Mouse (Mus musculus): ENCODE results near the gene Lbhd1. TPM values are rescaled to one million over a fixed set of nuclear protein-coding genes. Genes with fewer than 3 reads are reported as not detected.
A peak's percentile ranks its signal among the peaks of the same experiment; 100 is the strongest.
"Not testable (repeated sequence)": the region's sequence is repeated elsewhere in the genome, so short reads cannot be mapped to it uniquely, and the experiment has no call there.

Gene Lbhd1
- polyA plus RNA-seq, 1 experiment, result 0.01 TPM

DNA sequence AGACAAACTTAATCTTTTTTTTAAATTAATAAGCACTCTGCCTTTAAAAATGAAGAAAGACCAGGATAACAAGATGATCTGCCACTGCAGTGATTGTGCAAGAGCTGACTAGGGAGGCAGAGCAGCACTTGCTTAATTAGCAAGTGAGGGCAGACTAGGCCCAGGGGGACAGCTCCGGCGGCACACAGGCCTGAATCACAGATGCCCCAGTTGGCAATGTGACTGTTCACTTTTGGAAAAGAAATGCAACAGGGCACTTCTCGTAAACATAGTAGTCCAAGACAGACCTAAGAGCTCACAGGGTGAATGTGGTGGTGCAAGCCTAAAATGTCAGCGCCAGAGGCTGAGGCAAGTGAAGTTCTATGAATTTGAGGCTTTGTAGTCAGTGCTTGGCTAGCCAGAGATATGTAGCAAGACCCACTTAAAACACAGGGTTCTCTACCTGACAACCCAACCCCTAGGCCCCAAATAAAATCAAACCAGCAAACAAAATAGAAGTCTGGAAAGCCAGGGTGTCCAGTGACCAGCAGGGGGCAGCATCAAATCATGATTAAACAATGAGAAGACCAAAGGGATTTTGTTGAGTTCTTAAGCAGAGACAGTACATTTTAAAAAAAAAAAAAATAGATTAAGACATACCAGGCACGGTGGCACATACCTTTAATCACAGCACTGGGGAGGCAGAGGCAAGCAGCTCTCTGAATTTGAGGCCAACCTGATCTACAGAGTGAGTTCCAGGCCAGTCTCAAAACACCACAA is 39.0 kb upstream of the Lbhd1 start:
- Histone ChIP-seq H3K36me3 (ENCODE audit: control insufficient read depth) (peaks cover 63% of the 10 kb centered on the region), H3K9me3 (ENCODE audit: control insufficient read depth, low read length) (no peaks in the 10 kb centered on the region)

DNA sequence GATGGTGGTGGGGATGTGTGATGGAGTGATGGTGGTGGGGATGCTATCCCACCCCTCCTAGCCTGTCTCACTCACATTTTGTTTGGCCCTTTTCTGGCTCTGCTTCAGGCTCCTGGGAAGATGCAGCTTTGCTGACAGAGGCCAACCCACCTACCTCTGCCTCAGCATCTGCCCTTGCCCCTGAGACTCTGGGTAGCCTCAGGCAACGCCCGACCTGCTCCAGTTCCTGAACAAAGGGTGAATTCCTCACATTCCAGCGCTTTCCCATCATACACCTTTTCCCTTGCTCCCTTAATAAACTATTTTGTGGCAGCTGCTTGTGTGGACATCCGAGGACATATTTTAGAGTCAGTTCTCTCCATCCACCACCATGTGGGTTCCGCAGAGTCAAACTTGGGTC is 35.2 kb upstream of the Lbhd1 start:
- Histone ChIP-seq H3K27me3 (ENCODE audit: control insufficient read depth) (peaks cover 9% of the 10 kb centered on the region), H3K4me1 (ENCODE audit: control insufficient read depth) (peaks cover 8% of the 10 kb centered on the region), H3K9me3 (ENCODE audit: control insufficient read depth, low read length) (no peaks in the 10 kb centered on the region), H3K4me3 (replicated peaks) (no peak overlapping the region), H3K36me3 (ENCODE audit: control insufficient read depth) (peaks cover 45% of the 10 kb centered on the region)
- TF ChIP-seq TAL1 (IDR thresholded peaks at IDR 0.05; ENCODE audit: low read length), result no peak
- TF ChIP-seq GATA1 (IDR thresholded peaks at IDR 0.05; ENCODE audit: low read length), result no peak

More for the DNA sequence above, 39.0 kb upstream of the Lbhd1 start:
- TF ChIP-seq TAL1 (IDR thresholded peaks at IDR 0.05; ENCODE audit: low read length), result no peak
- no peak for TF ChIP-seq GATA1 (IDR thresholded peaks at IDR 0.05; ENCODE audit: low read length)
- H3K27me3 ChIP-seq (ENCODE audit: control insufficient read depth), result no peaks in the 10 kb centered on the region
- peaks cover 19% of the 10 kb centered on the region for H3K4me1 ChIP-seq (ENCODE audit: control insufficient read depth)
- no peak overlapping the region for H3K4me3 ChIP-seq (replicated peaks)

DNA sequence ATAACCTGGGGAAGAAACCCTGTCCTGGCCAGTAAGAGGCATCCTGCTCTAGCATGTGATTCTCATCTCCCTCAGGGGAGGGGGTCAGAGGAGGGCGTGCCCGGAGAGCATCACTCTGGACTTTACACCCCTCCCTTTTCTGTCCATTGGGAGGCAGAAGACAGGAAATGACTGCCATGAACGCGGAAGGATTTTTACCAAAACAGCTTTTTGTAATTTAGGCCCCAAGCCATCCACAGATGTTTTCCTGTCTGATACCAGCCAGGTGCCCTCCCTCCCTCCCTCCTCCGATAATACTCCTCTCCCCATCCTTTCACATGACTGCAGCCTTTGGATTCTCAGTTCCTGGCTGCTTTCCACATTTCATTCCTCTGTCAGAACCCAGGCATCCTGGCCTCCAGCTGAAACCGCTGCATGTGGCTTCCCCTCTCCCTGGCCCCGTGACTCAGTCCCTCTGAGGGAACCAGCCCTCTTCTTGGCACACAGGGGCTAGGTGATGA is 33.1 kb upstream of the Lbhd1 start, which contains the start of gene Lrrn4cl:
Gene Lrrn4cl (plus strand): TSS at position 367 of the 500 bp plus-strand sequence.
- TF ChIP-seq GATA1 (IDR thresholded peaks at IDR 0.05; ENCODE audit: low read length) (no peak), TAL1 (IDR thresholded peaks at IDR 0.05; ENCODE audit: low read length) (no peak)

DNA sequence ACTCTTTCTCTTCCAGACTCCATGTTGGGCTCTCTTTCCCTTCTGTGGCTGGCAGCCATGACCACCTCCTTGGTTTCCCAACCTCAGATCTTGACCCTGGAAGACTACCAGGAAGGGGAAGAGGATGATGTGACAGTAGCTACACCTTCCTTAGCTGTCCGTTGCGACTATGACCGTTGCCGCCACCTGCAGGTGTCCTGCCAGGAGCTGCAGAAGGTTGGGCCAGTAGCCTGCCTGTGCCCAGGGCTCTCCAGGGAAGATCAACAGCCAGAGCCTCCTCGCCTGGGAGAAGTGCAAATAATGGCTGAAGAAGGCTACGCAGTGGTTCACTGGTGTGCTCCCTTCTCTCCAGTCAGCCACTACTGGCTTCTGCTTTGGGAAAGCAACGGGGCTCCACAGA is 31.9 kb upstream of the Lbhd1 start:
- Histone ChIP-seq H3K4me3 (replicated peaks) (no peak overlapping the region), H3K4me1 (ENCODE audit: control insufficient read depth) (peaks cover 8% of the 10 kb centered on the region), H3K9me3 (ENCODE audit: control insufficient read depth, low read length) (no peaks in the 10 kb centered on the region), H3K27me3 (ENCODE audit: control insufficient read depth) (peaks cover 11% of the 10 kb centered on the region), H3K36me3 (ENCODE audit: control insufficient read depth) (peaks cover 22% of the 10 kb centered on the region)
- TF ChIP-seq TAL1 (IDR thresholded peaks at IDR 0.05; ENCODE audit: low read length) (no peak), GATA1 (IDR thresholded peaks at IDR 0.05; ENCODE audit: low read length) (no peak)

More for the DNA sequence above, 33.1 kb upstream of the Lbhd1 start, which contains the start of gene Lrrn4cl:
- no peak within 1 kb of the TSS for H3K4me3 ChIP-seq (replicated peaks)
- H3K36me3 ChIP-seq (ENCODE audit: control insufficient read depth), result peaks cover 34% of the 10 kb centered on the region
- H3K4me1 ChIP-seq (ENCODE audit: control insufficient read depth), result peaks cover 8% of the 10 kb centered on the region
- H3K27me3 ChIP-seq (ENCODE audit: control insufficient read depth), result peaks cover 11% of the 10 kb centered on the region
- H3K9me3 ChIP-seq (ENCODE audit: control insufficient read depth, low read length), result no peaks in the 10 kb centered on the region

DNA sequence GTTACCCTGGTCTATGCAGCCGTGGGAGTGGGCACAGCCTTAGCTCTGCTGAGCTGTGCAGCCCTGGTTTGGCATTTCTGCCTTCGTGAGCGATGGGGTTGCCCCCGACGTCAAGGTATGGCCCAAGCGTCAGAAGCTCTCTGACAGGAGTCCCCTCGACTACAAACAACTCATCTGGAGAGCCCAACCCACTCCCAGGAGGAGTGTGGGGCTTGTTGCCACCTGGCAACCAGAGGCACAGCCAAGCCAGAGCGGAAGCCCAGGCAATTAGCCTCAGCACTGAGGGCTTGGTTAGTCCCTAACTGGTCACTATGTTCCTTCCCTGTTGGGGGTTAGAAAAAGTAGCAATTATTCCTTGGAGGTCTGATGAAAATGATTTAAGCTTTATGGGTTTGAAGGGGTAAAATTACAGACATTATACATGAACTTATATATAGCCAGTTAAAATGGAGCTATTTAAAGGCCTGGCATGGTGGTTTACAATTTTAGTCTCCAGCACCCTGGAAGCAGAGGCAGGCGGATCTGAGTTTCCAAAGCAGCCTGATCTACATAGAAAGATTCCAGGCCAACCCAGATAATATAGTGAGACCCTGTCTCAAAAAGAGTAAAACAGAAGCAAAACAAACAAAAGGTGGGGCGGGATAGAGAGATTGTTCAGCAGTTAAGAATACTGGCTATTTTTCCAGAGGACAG is 31.1 kb upstream of the Lbhd1 start:
- Histone ChIP-seq H3K27me3 (ENCODE audit: control insufficient read depth) (peaks cover 11% of the 10 kb centered on the region), H3K4me3 (replicated peaks) (no peak overlapping the region)

DNA sequence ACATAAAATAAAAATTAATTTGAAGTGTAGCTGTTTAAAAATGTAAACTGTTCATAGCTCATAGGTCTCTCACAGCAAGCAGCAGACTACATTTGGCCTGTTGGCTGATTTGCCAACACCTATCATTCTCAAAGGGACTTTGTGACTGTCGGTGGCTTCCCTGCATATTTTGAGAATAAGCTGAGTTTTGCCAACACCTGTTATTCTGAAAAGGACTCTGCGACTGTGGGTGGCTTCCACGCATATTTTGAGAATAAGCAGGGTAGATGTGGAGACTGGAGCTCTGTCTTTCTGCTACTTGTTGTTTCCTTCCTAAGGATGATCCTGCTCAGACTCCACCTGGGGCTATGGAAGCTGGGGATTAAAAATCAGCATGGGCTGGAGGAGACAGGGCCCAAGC is 30.4 kb upstream of the Lbhd1 start:
- peaks cover 7% of the 10 kb centered on the region for H3K36me3 ChIP-seq (ENCODE audit: control insufficient read depth)
- TF ChIP-seq GATA1 (IDR thresholded peaks at IDR 0.05; ENCODE audit: low read length), result no peak
- TF ChIP-seq TAL1 (IDR thresholded peaks at IDR 0.05; ENCODE audit: low read length), result no peak
- no peak overlapping the region for H3K4me3 ChIP-seq (replicated peaks)
- H3K9me3 ChIP-seq (ENCODE audit: control insufficient read depth, low read length), result no peaks in the 10 kb centered on the region
- H3K27me3 ChIP-seq (ENCODE audit: control insufficient read depth), result peaks cover 11% of the 10 kb centered on the region
- H3K4me1 ChIP-seq (ENCODE audit: control insufficient read depth), result peaks cover 8% of the 10 kb centered on the region

More for the DNA sequence above, 31.1 kb upstream of the Lbhd1 start:
- H3K4me1 ChIP-seq (ENCODE audit: control insufficient read depth), result peaks cover 8% of the 10 kb centered on the region
- TF ChIP-seq TAL1 (IDR thresholded peaks at IDR 0.05; ENCODE audit: low read length) (no peak), GATA1 (IDR thresholded peaks at IDR 0.05; ENCODE audit: low read length) (no peak)
- H3K9me3 ChIP-seq (ENCODE audit: control insufficient read depth, low read length), result no peaks in the 10 kb centered on the region
- H3K36me3 ChIP-seq (ENCODE audit: control insufficient read depth), result peaks cover 15% of the 10 kb centered on the region

DNA sequence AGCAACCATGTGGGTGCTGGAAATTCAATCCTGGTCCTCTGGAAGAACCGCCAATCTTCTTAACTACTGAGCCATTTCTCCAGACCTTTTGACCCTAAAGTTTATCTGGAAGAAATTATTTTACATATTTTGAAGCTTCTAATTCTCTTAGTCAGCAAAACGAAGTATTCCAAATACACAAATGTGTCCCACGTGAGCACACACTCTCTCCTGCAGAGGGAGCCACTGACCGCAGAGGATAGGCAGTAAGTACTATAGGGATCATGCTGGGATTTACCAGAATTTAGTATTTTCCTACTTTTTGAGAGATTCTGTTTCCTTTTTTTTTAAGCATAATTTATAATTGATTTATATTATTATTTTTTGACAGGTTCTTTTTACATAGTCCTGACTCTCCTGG is 25.8 kb upstream of the Lbhd1 start:
- Histone ChIP-seq H3K9me3 (ENCODE audit: control insufficient read depth, low read length) (no peaks in the 10 kb centered on the region), H3K27me3 (ENCODE audit: control insufficient read depth) (0 out of 2 replicates have a peak, but pooled peaks cover 2% of the 10 kb centered on the region), H3K4me1 (ENCODE audit: control insufficient read depth) (no peaks in the 10 kb centered on the region), H3K36me3 (ENCODE audit: control insufficient read depth) (no peaks in the 10 kb centered on the region), H3K4me3 (replicated peaks) (no peak overlapping the region)
- no peak for TF ChIP-seq TAL1 (IDR thresholded peaks at IDR 0.05; ENCODE audit: low read length)
- no peak for TF ChIP-seq GATA1 (IDR thresholded peaks at IDR 0.05; ENCODE audit: low read length)

DNA sequence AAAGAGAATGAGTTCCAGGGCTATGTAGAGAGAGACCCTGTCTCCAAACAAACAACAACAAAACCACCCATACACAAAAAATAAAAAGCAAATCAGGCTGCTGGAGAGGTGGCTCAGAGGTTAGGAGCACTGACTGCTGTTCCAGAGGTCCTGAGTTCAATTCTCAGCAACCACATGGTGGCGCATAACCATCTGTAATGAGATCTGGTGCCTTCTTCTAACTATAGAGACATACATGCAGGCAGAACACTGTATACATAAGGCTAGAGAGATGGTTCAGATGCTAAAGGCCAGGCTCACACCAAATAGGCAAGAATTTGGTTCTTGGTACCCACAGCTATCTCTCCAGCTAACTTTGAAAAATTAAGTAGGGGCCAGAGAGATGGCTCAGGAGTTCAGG is 24.5 kb upstream of the Lbhd1 start:
- no peaks in the 10 kb centered on the region for H3K36me3 ChIP-seq (ENCODE audit: control insufficient read depth)
- no peaks in the 10 kb centered on the region for H3K9me3 ChIP-seq (ENCODE audit: control insufficient read depth, low read length)
- H3K4me3 ChIP-seq (replicated peaks), result no peak overlapping the region
- no peak for TF ChIP-seq GATA1 (IDR thresholded peaks at IDR 0.05; ENCODE audit: low read length)
- TF ChIP-seq TAL1 (IDR thresholded peaks at IDR 0.05; ENCODE audit: low read length), result no peak
- 0 out of 2 replicates have a peak, but pooled peaks cover 2% of the 10 kb centered on the region for H3K27me3 ChIP-seq (ENCODE audit: control insufficient read depth)
- H3K4me1 ChIP-seq (ENCODE audit: control insufficient read depth), result no peaks in the 10 kb centered on the region

DNA sequence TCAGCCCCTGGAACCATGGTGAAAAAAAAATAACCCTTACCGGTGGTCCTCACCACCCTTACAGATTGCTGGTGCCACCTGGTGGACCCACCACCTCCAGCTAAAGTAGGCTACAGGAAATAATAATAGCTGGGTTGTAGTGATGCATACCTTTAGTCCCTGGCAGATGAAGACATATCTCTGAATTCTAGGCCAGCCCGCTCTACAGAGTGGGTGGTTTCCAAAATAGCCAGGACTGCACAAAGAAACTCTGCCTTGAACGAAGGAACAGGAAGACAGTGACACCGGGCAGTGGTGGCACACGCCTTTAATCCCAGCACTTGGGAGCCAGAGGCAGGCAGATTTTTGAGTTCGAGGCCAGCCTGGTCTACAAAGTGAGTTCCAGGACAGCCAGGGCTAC is 19.3 kb upstream of the Lbhd1 start:
- Histone ChIP-seq H3K9me3 (ENCODE audit: control insufficient read depth, low read length) (no peaks in the 10 kb centered on the region), H3K4me3 (replicated peaks) (no peak overlapping the region), H3K4me1 (ENCODE audit: control insufficient read depth) (no peaks in the 10 kb centered on the region; the same call in 1 of the 2 replicates), H3K27me3 (ENCODE audit: control insufficient read depth) (no peaks in the 10 kb centered on the region), H3K36me3 (ENCODE audit: control insufficient read depth) (no peaks in the 10 kb centered on the region)
- TF ChIP-seq TAL1 (IDR thresholded peaks at IDR 0.05; ENCODE audit: low read length) (no peak), GATA1 (IDR thresholded peaks at IDR 0.05; ENCODE audit: low read length) (no peak)

DNA sequence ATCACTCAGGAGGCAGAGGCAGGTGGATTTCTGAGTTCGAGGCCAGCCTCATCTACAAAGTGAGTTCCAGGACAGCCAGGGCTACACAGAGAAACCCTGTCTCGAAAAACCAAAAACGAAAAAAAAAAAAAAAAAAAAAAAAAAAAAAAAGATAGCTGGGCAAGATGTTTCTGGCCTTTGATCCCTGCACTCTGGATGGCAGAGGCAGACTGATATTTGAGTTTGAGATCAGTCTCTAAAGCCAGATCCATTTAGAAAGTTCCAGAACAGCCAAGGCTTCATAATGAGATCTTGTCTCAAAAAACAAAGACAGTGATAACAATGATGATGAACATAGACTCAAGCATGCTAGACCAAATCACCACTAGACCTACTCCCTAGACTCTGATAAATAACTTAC is 13.2 kb upstream of the Lbhd1 start:
- H3K9me3 ChIP-seq (ENCODE audit: control insufficient read depth, low read length); H3K27me3 ChIP-seq (ENCODE audit: control insufficient read depth): not testable (repeated sequence)
- Histone ChIP-seq H3K36me3 (ENCODE audit: control insufficient read depth) (peaks cover 31% of the 10 kb centered on the region), H3K4me3 (replicated peaks) (peak overlapping the region; percentile 90), H3K4me1 (ENCODE audit: control insufficient read depth) (peaks cover 45% of the 10 kb centered on the region)
